Mouse (Mus musculus): ENCODE data around the gene Dnajc3.

Dnajc3 gene

GRCm38 (mm10) chr14:118986653-118987522, 49.1 kb downstream of the Dnajc3 start:
- DNase-seq, result peak; percentile 36

- no peak for DNase-seq
Observed at GRCm38 (mm10) chr14:118987523-118988496, 50.0 kb downstream of the Dnajc3 start.

- DNase-seq, result no peak
Observed at GRCm38 (mm10) chr14:118995226-118995925, 57.6 kb downstream of the Dnajc3 start.

- DNase-seq, result no peak
Observed at GRCm38 (mm10) chr14:119003320-119003719, 65.5 kb downstream of the Dnajc3 start.

GRCm38 (mm10) chr14:119005834-119006233, 68.1 kb downstream of the Dnajc3 start:
- no peak for DNase-seq

- peak; percentile 24 for DNase-seq
Observed at GRCm38 (mm10) chr14:119006441-119007102, 68.8 kb downstream of the Dnajc3 start.

GRCm38 (mm10) chr14:119007103-119007951, 69.6 kb downstream of the Dnajc3 start:
- DNase-seq, result peak; percentile 94

- no peak for DNase-seq
Observed at GRCm38 (mm10) chr14:119008031-119008590, 70.3 kb downstream of the Dnajc3 start.

- no peak for DNase-seq
Observed at GRCm38 (mm10) chr14:119009531-119009930, 71.8 kb downstream of the Dnajc3 start.

- DNase-seq, result peak; percentile 69
Observed at GRCm38 (mm10) chr14:119012607-119013431, 75.0 kb downstream of the Dnajc3 start.

GRCm38 (mm10) chr14:119013549-119013948, 75.8 kb downstream of the Dnajc3 start:
- no peak for DNase-seq

GRCm38 (mm10) chr14:119025889-119026288, 88.1 kb downstream of the Dnajc3 start:
- no peak for DNase-seq

GRCm38 (mm10) chr14:119027130-119027529, 89.4 kb downstream of the Dnajc3 start:
- peak; percentile 44 for DNase-seq

- DNase-seq, result no peak
Observed at GRCm38 (mm10) chr14:119027675-119028253, 90.0 kb downstream of the Dnajc3 start.

Measured in right cerebral cortex, postnatal 25 days (tissue).